Mouse (Mus musculus) liver, adult 2 months (tissue): ENCODE measurements at regions not wholly inside any gene's neighbourhood (a gene's known extent, or its start where the extent isn't known, plus 50 kb on each side); places are given as distances from the start of the nearest gene placed in this dataset.

Experiments used
- CTCF ChIP-seq: fragments of 200-500 bp; IDR thresholded peaks from 2 replicates; pipeline ENCODE4 v1.5.1; 2011; ENCODE audit warnings: low read depth, low read length, control low read depth
- POLR2A ChIP-seq: fragments of 200-500 bp; IDR thresholded peaks from 2 replicates; pipeline ENCODE4 v1.6.1; 2011; ENCODE audit warnings: low read length, control low read depth; ENCODE audit not compliant: insufficient read depth; ENCODE audit errors: extremely low read depth

DNA sequence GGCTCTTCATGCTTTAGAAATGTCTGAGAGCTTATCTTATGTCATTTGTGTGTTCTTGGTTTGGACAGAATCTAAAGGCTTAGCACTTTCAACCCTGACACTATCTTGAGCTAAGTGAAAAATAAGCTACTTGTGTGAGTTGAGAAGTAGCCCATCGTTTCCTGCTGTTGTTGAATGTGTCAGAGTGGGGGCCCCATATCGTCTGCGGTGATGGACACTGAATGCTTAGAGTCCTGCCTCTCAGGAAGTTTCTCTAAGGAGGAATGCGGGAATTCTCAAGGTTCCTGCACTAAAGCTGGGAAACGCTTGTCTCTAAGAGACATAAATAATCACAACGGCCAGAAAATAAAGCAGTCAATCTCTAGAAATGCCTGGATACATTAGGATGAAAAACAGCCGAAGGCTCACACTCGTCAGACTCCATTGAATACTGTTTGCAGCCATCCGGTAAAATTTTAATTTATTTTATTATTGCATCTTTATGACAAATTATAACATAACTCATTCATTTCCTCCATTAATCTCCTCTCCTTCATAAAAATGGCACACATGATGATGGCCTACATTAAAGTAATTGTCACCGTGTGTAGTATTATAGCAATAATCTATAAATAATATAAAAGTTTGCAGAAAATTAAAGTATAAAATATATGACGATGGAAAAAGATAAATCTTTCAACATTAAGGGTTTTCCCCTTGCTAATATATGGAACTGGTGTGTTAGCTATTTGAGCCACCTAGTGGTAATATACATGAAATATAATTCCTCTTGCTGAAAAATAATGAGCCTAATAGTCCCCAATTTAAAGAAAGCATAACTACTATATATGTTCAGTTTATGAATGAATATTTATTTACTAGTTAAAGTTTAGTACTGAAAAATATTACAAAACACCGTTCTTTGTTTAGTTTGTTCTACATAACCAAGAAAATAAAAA, 75.6 kb downstream of the Otud1 start:
- TF ChIP-seq CTCF (peak; percentile 29; the same call in 1 of the 2 replicates), POLR2A (no peak)
